Mouse (Mus musculus) E14TG2a.4 (cell line): ENCODE measurements around the gene Neurog1.

Experiments
- CTCF ChIP-seq: conservative IDR thresholded peaks from 2 replicates; pipeline ENCODE4 v1.5.1; 2014; ENCODE audit warnings: low read length
- NANOG ChIP-seq: IDR thresholded peaks from 2 replicates; pipeline ENCODE4 v1.6.1; 2014; ENCODE audit warnings: borderline replicate concordance, low read length, mixed read lengths
- POU5F1 ChIP-seq: IDR thresholded peaks from 2 replicates; pipeline ENCODE4 v1.6.1; 2014; ENCODE audit warnings: low read length, borderline replicate concordance

DNA sequence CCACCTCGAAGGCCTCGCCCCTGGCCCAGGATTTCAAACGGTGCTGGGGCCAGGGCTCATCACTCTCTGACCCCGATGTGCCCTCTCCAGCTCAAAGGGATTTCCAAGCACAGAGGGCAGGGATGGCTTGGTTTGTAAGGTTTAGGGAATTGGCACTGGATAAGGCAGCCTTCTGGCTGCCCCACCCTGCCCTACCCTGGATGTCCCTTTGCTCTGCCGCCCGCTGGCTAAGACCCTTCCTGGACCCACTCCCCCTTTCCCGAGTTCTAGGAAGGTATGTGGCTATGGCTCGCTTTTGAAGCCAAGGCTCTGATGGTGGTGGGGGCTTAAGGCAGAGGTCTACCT lies 42.9 kb downstream of the Neurog1 start:
- TF ChIP-seq CTCF: no peak
- no peak for TF ChIP-seq NANOG
- no peak for TF ChIP-seq POU5F1
